Mouse (Mus musculus) neural tube, embryonic 15.5 days (tissue): Measurements from ENCODE around the gene Mrps6. TPM values are rescaled to one million over a fixed set of nuclear protein-coding genes. Genes with fewer than 3 reads are reported as not detected.

Source experiments
- ATAC-seq: fragments of 200-750 bp; cut with Nextera tagmentation; 2 replicates; pipeline ENCODE4 v1.8.0; 2017; ENCODE audit warnings: mild to moderate bottlenecking, moderate TSS enrichment, moderate library complexity; ENCODE audit not compliant: low FRiP score
- H3K27ac ChIP-seq: fragments of 300-500 bp; sonication (generic); replicated peaks from 2 replicates; pipeline ENCODE4 v1.5.1; 2015; ENCODE audit warnings: mild to moderate bottlenecking, inconsistent platforms
- H3K27me3 ChIP-seq: fragments of 300-500 bp; sonication (generic); replicated peaks from 2 replicates; pipeline ENCODE4 v1.6.1; 2015; ENCODE audit warnings: inconsistent platforms
- H3K36me3 ChIP-seq: fragments of 300-500 bp; sonication (generic); 2 replicates; pipeline ENCODE4 v1.6.1; 2015; ENCODE audit warnings: inconsistent platforms
- H3K4me1 ChIP-seq: fragments of 300-500 bp; sonication (generic); 2 replicates; pipeline ENCODE4 v1.6.1; 2015; ENCODE audit warnings: inconsistent platforms
- H3K4me2 ChIP-seq: fragments of 300-500 bp; sonication (generic); 2 replicates; pipeline ENCODE4 v1.6.1; 2015; ENCODE audit warnings: inconsistent platforms, mild to moderate bottlenecking, moderate library complexity
- H3K4me3 ChIP-seq: fragments of 300-500 bp; sonication (generic); replicated peaks from 2 replicates; pipeline ENCODE4 v1.5.1; 2015; ENCODE audit warnings: mild to moderate bottlenecking, inconsistent platforms
- H3K9ac ChIP-seq: fragments of 300-500 bp; sonication (generic); replicated peaks from 2 replicates; pipeline ENCODE4 v1.6.1; 2015; ENCODE audit warnings: mild to moderate bottlenecking, inconsistent platforms
- H3K9me3 ChIP-seq: fragments of 300-500 bp; sonication (generic); replicated peaks from 2 replicates; pipeline ENCODE4 v1.6.1; 2016; ENCODE audit warnings: inconsistent platforms
- whole genome bisulfite sequencing: fragments of 180-500 bp; shearing (Covaris S2); methylation state at CpG from one replicate; pipeline ENCODE4 v1.1.7; 2015; ENCODE audit warnings: mixed read lengths; 5-methylcytosine and 5-hydroxymethylcytosine counted together
- polyA plus RNA-seq: library from polyadenylated mRNA; unstranded; fragments of >200 nt; fragmentation: Nextera tagmentation; extraction: Ambion mirVana; gene quantifications from 2 replicates; pipeline ENCODE4 v1.2.1, GENCODE M21; 2015

Gene Mrps6
- polyA plus RNA-seq, 1 experiment from 2014 or later = 180 TPM

DNA sequence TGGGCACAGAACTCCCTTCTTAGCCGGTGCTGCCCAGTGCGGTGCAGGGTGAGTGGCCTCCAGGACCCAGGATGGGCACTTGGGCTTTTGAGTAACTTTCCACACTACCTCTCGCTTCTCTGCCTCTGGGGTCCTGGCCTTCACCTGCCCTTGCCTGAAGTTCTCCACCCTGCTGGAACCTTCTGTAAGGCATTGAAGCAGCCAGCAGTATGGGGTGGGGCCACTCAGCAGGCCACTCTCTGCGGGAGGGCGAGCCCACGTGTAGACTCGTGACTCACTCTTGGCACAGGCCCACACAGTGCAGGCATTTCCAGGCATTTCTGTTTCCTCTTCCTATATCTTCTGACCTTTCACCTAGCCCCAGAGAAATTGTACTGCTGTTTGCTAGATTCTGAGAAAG, 18.6 kb upstream of the Mrps6 start:
- 95% methylated on average over 7 of the region's 7 CpGs for WGBS
- Histone ChIP-seq H3K4me1 (no peaks in the 10 kb centered on the region), H3K4me2 (no peak overlapping the region), H3K27me3 (no peaks in the 10 kb centered on the region), H3K9me3 (no peaks in the 10 kb centered on the region), H3K27ac (no peak overlapping the region), H3K9ac (no peak overlapping the region), H3K36me3 (no peaks in the 10 kb centered on the region), H3K4me3 (no peak overlapping the region)
- no peak for ATAC-seq

DNA sequence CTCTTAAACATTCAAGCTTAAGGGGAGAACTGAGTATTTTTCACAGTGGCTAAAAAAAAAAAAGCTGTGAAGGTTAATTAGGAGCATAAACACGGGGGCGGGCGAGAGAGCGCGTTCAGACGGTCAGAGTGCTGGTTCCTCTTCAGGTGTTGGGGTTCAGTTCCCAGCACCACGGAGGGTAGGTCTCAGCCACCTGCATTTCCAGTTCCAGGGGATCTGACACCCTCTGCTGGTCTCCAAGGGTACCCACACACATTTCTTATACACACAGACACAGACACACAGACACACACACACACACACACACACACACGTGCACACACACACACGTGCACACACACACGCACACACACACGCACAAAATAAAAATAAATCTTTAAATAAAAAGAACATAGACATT, 18.1 kb upstream of the Mrps6 start:
- ATAC-seq = no peak
- WGBS = 94% methylated on average over 11 of the region's 11 CpGs
- no peaks in the 10 kb centered on the region for H3K27me3 ChIP-seq

GRCm38 (mm10) chr16:92051777-92052310, 6.2 kb upstream of the Mrps6 start:
- no peaks in the 10 kb centered on the region for H3K27me3 ChIP-seq
- H3K9me3 ChIP-seq = no peaks in the 10 kb centered on the region
- no peak overlapping the region for H3K4me3 ChIP-seq
- no peak for ATAC-seq
- 86% methylated on average over 7 of the region's 7 CpGs for WGBS
- no peak overlapping the region for H3K9ac ChIP-seq
- H3K4me1 ChIP-seq = no peaks in the 10 kb centered on the region
- no peak overlapping the region for H3K27ac ChIP-seq
- H3K36me3 ChIP-seq = no peaks in the 10 kb centered on the region
- no peak overlapping the region for H3K4me2 ChIP-seq

More for the DNA sequence above, 18.1 kb upstream of the Mrps6 start:
- Histone ChIP-seq H3K9ac (no peak overlapping the region), H3K4me3 (no peak overlapping the region), H3K36me3 (no peaks in the 10 kb centered on the region), H3K9me3 (no peaks in the 10 kb centered on the region), H3K27ac (no peak overlapping the region), H3K4me1 (no peaks in the 10 kb centered on the region), H3K4me2 (no peak overlapping the region)

- Histone ChIP-seq H3K27ac (no peak overlapping the region), H3K9me3 (no peaks in the 10 kb centered on the region), H3K4me2 (no peak overlapping the region), H3K4me3 (no peak overlapping the region), H3K27me3 (no peaks in the 10 kb centered on the region), H3K9ac (no peak overlapping the region), H3K4me1 (peaks cover 6% of the 10 kb centered on the region; the same call in 1 of the 2 replicates), H3K36me3 (no peaks in the 10 kb centered on the region)
- no peak for ATAC-seq
- 78% methylated on average over 10 of the region's 10 CpGs for WGBS
These were observed 5.5 kb upstream of the Mrps6 start for GRCm38 (mm10) chr16:92052569-92052968.

- 63% methylated on average over 2 of the region's 2 CpGs for WGBS
- Histone ChIP-seq H3K4me1 (peaks cover 35% of the 10 kb centered on the region), H3K9me3 (no peaks in the 10 kb centered on the region), H3K4me2 (peak overlapping the region; percentile 83; the same call in 1 of the 2 replicates), H3K27ac (no peak overlapping the region), H3K36me3 (peaks cover 7% of the 10 kb centered on the region), H3K9ac (peak overlapping the region; percentile 82; the same call in 1 of the 2 replicates), H3K4me3 (no peak overlapping the region), H3K27me3 (no peaks in the 10 kb centered on the region)
- no peak for ATAC-seq
These were observed 1.4 kb upstream of the Mrps6 start for GRCm38 (mm10) chr16:92056711-92057110.

DNA sequence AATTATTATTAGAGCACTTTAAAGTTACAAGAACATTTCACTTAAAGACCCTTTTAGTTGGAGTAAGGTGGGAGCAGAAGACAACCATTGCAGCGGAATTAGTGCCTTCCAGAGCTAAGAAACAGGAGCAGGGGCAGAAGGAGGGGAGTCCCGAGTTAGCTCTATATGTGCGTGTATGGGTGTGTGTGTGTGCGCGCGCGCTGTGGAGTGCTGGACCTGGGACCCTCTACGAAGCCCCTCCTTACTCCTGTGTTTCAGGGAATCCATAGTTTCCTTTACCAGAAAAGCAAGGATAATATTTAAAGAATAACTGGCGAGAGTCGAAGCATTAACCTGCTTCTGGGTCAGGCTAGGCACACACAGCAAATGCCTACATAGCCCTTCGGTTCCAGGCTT, 616 bp upstream of the Mrps6 start:
- H3K4me2 ChIP-seq = peak overlapping the region; percentile 83
- peak overlapping the region; percentile 92 for H3K27ac ChIP-seq
- H3K9ac ChIP-seq = peak overlapping the region; percentile 82
- peaks cover 12% of the 10 kb centered on the region for H3K36me3 ChIP-seq
- WGBS = 5% methylated on average over 11 of the region's 11 CpGs
- H3K27me3 ChIP-seq = no peaks in the 10 kb centered on the region
- peak; percentile 70 for ATAC-seq
- peaks cover 37% of the 10 kb centered on the region for H3K4me1 ChIP-seq
- H3K4me3 ChIP-seq = peak overlapping the region; percentile 95
- no peaks in the 10 kb centered on the region for H3K9me3 ChIP-seq

- peaks cover 24% of the 10 kb centered on the region for H3K36me3 ChIP-seq
- H3K9me3 ChIP-seq = no peaks in the 10 kb centered on the region
- H3K4me3 ChIP-seq = peak overlapping the region; percentile 95
- H3K27ac ChIP-seq = peak overlapping the region; percentile 92
- ATAC-seq = peak; percentile 54; the same call in 1 of the 2 replicates
- 1% methylated on average over 60 of the region's 63 CpGs for WGBS
- H3K4me1 ChIP-seq = peaks cover 40% of the 10 kb centered on the region
- H3K4me2 ChIP-seq = peak overlapping the region; percentile 83
- H3K9ac ChIP-seq = peak overlapping the region; percentile 82
- no peaks in the 10 kb centered on the region for H3K27me3 ChIP-seq
These were observed 862 bp downstream of the Mrps6 start for GRCm38 (mm10) chr16:92058644-92059620.

- Histone ChIP-seq H3K9ac (peak overlapping the region; percentile 23; the same call in 1 of the 2 replicates), H3K4me3 (peak overlapping the region; percentile 95), H3K27me3 (no peaks in the 10 kb centered on the region), H3K4me1 (peaks cover 48% of the 10 kb centered on the region), H3K36me3 (peaks cover 27% of the 10 kb centered on the region), H3K4me2 (peak overlapping the region; percentile 83), H3K27ac (no peak overlapping the region), H3K9me3 (no peaks in the 10 kb centered on the region)
- WGBS = 60% methylated on average over 3 of the region's 3 CpGs
- no peak for ATAC-seq
These were observed 2.1 kb downstream of the Mrps6 start for GRCm38 (mm10) chr16:92060213-92060612.

DNA sequence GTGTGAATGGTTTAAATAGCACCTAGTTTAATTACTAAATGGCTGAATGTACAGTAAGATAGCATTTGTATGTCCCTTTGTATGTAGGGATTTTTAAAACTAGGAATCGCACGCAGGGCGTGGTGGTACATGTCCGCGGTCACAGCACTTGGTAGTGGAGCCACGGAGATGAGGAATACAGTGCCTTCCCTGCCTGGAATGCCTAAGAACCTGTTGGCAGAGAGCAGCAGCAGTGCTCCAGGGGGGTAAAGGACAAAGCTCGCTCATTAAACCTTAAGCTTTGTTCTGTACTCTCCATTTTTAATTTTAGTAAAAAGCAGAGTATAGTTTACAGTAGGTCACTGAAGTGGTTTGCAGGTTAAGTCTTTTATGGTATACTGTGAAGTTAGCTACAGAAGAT, 3.5 kb downstream of the Mrps6 start:
- 97% methylated on average over 7 of the region's 7 CpGs for WGBS
- Histone ChIP-seq H3K9ac (no peak overlapping the region), H3K27me3 (no peaks in the 10 kb centered on the region), H3K4me3 (no peak overlapping the region), H3K36me3 (peaks cover 37% of the 10 kb centered on the region), H3K4me1 (peaks cover 48% of the 10 kb centered on the region), H3K9me3 (no peaks in the 10 kb centered on the region), H3K4me2 (no peak overlapping the region), H3K27ac (no peak overlapping the region)
- no peak for ATAC-seq

- H3K9me3 ChIP-seq = no peaks in the 10 kb centered on the region
- peaks cover 42% of the 10 kb centered on the region for H3K4me1 ChIP-seq
- 100% methylated on average over 1 of the region's 1 CpGs for WGBS
- no peak overlapping the region for H3K4me2 ChIP-seq
- no peak overlapping the region for H3K27ac ChIP-seq
- no peak overlapping the region for H3K4me3 ChIP-seq
- peaks cover 47% of the 10 kb centered on the region for H3K36me3 ChIP-seq
- no peak overlapping the region for H3K9ac ChIP-seq
- no peak for ATAC-seq
- no peaks in the 10 kb centered on the region for H3K27me3 ChIP-seq
These were observed 4.8 kb downstream of the Mrps6 start for GRCm38 (mm10) chr16:92062832-92063231.

DNA sequence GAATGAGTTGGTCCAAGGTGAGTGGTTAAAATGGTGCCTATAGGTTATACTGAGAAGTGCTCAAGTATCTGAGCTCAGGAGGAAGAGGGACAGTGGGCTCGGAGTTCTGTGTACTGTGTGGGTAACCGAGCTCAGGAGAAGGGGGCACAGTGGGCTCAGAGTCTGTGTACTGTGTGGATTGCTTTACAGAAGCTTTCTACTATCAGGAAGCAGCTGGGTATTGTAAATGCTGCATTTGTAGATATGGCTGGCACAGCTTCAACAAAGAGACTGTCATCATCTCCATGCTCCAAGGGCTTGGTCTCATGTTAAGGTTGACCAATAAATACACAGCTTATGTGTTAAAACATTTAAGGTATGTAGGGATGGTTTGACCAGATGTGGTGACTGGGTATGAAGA, 6.7 kb downstream of the Mrps6 start:
- Histone ChIP-seq H3K4me1 (peaks cover 31% of the 10 kb centered on the region), H3K4me2 (no peak overlapping the region), H3K27ac (no peak overlapping the region), H3K27me3 (no peaks in the 10 kb centered on the region), H3K36me3 (peaks cover 60% of the 10 kb centered on the region), H3K9me3 (no peaks in the 10 kb centered on the region), H3K9ac (no peak overlapping the region), H3K4me3 (no peak overlapping the region)
- ATAC-seq = no peak
- WGBS = 98% methylated on average over 2 of the region's 2 CpGs

DNA sequence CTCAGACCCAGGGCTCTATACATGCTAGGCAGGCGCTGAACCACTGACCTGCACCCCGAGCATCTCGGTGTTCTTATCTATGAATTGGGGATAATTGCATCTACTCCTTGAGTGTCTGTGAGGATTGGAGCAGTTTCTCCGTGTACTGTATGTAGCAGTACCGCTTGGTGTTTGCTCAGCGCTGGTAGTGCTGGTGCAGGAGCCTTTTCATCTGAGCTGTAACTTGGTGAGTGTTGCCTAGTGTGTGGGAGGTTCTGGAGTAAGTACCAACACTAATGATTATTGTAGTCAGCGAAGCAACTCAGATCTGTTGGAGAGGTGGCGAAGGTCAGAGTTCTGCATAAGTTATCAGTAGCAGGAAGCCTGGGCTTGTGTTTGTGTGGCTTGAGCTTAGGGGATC, 12.3 kb downstream of the Mrps6 start:
- H3K36me3 ChIP-seq = peaks cover 49% of the 10 kb centered on the region
- no peak overlapping the region for H3K27ac ChIP-seq
- H3K9ac ChIP-seq = no peak overlapping the region
- 90% methylated on average over 8 of the region's 8 CpGs for WGBS
- no peaks in the 10 kb centered on the region for H3K27me3 ChIP-seq
- H3K4me3 ChIP-seq = no peak overlapping the region
- ATAC-seq = no peak
- no peaks in the 10 kb centered on the region; the same call in 1 of the 2 replicates for H3K4me1 ChIP-seq
- no peaks in the 10 kb centered on the region for H3K9me3 ChIP-seq
- no peak overlapping the region for H3K4me2 ChIP-seq
